Mouse (Mus musculus) right cerebral cortex, postnatal 10 days (tissue): ENCODE results near the gene Trim24.
A peak's percentile ranks its signal among the peaks of the same experiment; 100 is the strongest.
"Not testable (repeated sequence)": the region's sequence is repeated elsewhere in the genome, so short reads cannot be mapped to it uniquely, and the experiment has no call there.

Experiments used
- DNase-seq, 2 experiments: peaks; one replicate each; pipeline ENCODE4 v3.0.0; 2021; ENCODE audit warnings: low spot score in 2 of 2

Trim24 gene

DNA sequence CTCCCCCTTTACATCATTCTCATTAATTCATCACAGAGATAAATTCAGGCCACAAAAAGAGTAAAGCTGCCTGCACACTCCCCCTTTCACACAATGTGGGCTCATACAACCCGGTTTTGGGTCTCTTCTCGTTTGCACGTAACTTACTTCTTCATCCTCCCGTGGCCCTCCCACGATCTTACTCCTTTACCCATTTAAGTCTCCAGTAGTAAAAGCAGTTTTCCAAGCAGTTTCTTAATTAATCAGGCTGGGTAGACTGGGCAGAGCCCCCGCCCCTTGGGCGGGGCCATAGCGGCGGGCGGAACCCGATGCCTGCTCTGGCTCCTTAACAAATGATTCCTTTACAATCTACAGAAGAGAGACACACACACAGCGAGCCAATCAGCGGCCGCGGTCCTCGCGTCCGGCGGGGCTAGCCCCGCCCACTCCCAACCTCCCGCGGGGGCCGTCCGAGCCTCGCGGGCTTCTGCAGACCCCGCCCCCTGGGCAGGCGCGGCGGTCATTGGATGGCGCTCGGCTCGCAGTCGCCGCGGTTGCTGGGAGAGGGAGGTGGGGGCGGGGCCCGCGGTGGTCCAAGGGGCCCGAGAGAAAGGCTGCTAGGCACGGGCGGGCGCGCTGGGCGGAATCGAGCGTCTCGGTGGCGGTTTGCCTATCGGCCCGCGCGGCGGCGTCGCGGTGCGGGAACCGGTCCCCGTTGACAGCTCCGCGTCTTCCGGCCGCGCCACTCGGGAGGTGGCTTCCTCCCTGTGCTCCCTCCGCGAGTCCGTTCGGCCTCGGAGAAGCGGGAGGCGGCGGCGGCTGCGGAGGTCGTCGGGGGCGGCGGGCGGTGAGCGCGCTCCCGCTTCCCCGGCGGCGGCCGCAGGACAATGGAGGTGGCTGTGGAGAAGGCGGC, at the start of gene Trim24:
Gene Trim24, plus strand, starts transcription at position 567 of the 892 bp plus-strand sequence.
- peak; percentile 98 for DNase-seq

DNA sequence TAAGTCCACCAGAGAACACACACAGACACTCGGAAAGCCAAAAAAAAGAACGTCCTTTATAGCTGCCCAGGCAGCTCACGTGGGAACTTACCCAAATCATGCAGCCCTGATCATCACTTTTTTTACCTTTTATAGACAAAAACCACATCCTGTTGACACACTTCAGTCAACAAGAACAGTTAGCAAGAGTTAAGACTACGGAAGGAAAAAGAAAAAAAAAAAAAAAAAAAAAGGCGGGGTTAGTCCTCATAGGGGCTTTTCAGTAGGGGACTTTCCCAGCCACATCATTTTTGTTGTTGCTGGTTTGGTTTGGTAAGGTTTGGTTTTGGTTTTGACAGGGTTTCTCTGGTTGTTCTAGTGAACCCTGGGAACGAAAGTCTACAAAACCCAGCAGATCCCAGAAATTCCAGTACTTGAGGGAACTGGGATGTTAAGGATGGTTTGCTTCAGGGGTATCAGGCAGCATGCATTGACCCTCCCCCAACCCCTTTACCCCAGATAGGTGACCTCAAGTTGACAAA, 49.0 kb upstream of the Trim24 start:
- DNase-seq, result no peak

DNA sequence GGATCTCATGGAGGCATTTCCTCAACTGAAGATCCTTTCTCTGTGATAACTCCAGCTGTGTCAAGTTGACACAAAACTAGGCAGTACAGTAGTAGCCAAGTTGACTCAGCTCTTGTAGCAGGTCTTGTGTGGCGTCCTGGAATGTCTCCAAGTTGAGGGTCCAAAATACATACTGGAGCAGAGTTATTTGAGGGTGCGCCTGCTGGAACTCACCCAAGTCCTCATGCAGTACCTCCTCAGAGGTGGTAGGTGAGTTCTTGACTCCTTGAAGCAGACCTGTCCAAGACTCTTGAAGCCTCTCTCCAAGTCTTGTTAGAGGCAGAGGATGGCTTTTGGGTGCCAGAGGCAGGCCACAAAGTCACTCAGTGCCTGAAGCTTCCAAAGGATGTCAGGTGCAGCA, 48.2 kb upstream of the Trim24 start:
- no peak for DNase-seq

DNA sequence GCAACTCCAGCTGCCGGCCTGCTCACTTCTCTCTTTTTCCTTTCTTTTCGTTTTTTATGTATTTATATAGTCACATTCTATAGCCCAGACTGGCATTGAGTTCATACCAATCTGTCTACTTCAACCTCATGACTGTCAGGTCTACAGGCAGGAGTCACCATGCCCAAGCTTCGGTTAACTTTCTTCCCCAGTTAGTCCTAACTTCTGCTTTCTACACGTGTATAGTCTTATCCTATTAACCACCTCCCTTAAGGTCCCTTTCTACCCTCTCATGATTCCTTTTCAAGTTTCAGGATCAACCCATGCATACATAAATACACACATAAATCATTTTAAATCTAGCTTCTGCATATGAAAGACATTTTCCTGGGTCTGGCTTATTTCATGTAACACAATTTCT, 46.9 kb upstream of the Trim24 start:
- DNase-seq, result no peak

DNA sequence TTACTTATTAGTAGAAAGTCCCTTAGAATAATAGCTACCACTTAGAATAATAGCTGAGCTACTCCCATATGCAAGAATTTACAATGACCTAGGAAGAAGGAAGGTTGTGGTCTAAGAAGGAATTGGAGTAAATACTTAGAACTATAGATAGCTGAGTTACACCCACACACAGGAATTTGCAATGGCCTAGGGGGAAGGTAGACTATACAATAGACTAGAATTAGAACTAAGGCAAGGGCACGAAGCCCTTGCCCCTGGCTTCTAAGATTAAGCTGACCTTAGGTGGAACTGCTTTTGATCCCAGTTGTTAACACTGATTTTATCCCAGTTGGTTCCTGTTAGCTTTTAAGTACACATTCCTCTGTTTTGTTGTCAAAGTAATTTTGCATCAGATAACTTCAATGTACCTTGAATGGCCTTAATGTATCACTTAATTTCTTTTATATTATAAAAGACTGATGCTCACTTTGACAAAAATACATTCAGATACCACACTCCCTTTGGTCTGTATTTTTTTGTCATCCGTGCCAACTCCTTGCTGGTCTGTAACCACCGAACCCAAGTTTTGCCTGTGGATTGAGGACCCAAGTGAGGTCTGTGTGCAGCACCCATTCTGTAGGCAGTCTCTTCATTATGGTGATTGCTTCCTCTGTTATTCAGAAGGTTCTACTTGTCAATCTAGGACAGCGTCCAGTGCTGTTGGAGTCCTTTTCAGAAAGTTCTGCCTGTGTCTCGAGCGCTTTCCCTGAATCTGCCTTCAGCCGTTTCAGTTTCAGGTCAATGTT, 45.1 kb upstream of the Trim24 start:
- DNase-seq, result not testable (repeated sequence)

DNA sequence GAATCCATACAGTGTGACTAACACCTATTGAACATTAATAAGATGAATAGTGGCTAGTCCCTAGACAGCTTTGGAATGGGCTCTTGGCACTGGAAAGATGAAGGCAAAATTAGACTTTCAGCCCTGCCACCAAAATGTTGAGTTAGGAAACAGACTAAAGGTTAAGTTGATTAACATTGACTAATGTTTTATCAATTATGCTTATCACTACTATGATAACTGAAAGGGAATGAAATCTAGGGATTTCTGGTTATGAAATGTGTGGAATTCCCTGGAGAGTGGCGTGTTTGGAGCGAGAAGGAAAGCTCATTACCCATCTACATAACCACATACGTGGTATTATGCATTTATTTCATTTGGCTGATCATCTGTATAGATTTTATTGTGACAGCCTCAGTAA, 41.7 kb upstream of the Trim24 start:
- no peak for DNase-seq

DNA sequence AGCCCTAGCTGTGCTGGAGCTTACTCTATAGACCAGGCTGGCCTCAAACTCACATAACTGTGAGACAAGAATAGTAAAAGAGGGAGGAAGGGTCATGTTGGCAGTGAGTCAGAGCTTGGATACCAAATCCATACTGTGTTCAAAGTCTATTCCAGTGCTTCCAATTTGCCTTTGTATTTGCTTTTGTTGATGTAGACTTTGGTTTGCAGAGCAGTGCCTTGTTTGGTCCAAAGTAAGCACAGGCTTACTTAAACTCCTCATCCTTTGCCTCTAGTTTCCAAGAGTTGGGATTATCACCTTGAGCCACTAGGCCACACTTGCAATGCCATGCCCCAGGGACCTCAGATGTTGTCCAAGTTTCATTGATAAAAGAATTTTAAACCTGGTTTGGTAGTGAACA, 41.0 kb upstream of the Trim24 start:
- DNase-seq, result no peak

DNA sequence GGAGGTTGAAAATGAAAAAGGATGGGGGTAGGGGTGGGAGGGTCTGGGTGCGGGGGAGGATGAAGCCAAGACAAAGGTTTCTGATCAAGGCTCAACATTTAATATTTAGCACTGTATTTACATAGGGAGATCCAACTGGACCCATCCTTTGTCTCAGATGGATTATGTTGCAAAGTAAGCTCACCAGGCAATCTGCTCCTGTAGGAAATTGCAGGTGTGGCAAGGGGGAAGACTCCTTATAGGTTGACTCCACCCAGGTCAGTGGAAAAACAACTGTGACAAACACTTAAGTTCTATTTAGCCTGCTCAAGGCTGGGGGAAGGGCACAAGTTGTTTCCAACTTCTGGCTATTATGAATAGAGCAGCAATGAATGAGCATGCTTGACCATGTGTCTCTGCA, 36.9 kb upstream of the Trim24 start:
- no peak for DNase-seq

DNA sequence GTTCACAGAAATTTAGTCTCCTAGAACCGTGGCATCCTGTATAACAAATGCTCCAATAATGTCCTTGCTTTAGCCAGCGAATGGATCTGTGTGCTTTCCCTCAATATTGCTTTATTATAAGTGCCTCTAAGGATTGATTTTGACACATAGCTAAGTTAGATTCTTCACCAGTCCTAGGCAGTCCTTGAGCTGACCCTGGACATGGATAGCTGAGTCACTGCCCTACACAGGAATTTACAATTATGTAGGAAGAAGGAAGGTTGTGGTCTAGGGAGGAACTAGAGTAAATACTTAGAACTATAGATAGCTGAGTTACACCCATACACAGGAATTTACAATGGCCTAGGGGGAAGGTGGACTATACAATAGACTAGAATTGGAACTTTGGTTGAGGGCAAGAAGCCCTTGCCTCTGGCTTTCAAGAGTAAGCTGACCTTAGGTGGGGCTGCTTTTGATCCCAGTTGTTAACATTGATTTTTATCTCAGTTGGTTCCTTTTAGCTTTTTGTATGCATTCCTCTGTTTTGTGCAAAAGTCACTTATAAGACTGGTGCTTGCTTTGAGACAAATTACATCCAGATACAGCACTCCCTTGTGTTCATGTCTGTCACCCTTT, 33.6 kb upstream of the Trim24 start:
- not testable (repeated sequence) for DNase-seq

DNA sequence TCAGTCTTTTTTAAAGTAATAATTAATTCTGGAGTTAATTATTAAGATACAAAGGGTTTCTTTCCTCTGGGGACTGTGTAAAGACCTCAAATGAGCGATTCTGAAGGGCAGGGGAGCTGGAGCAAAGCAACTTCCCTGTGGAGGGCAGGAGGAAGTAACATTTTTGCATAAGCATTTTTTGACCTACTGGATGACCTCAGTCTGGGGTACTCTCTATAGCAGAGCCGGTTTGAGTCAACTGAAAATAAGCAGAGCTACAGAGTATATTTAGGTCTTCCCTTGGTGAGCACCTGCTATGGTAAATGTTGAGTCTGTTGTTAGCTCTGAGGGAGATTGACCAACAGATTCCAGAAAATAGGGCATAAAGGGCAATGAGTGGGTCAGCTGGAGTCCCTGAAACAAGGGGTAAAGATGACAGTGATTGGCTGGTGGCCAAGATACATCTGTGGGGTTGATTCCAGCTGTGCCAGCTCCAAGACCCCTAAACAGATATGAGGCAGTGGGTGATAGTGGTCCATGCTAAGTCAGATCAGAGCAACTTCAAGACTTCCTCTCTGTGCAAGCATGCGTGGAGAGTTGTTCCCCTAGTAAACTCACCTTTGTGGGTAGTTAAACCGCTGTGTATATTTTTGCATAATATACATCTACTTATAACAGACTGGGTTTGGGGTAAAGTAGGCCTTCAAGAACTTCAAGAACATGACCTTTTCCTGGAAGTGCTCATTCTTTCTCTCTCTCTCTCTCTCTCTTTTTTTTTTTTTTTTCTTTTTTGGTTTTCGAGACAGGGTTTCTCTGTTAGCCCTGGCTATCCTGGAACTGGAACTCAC, 27.6 kb upstream of the Trim24 start:
- no peak for DNase-seq

DNA sequence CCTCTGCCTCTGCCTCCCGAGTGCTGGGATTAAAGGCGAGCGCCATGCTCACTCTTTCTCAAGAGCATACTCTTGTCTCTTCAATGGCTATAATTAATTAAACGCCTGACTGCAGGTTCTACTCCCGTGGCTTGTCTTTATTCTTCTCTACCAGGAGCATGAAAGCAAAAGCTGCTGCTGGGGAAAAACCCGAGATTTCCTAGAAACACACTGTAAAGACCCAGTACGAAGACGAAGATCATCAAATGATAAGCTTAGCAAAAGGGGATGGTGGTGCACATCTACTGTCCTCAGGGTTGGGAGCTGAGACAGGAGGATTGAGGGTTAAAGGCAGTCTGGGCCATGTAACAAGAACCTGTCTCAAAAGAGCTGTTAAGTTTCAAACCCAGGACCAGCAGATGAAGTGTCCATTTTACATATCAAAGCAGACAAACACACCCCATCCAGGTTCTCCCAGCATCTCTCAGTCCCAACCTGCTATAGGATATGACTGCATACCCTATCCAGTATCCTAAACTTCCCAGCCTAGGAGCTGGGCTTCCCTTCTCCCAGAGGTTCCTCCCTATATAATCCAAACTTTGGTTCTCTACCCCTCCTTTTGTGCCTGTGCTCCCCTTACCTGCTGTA, 26.9 kb upstream of the Trim24 start:
- DNase-seq, result no peak

DNA sequence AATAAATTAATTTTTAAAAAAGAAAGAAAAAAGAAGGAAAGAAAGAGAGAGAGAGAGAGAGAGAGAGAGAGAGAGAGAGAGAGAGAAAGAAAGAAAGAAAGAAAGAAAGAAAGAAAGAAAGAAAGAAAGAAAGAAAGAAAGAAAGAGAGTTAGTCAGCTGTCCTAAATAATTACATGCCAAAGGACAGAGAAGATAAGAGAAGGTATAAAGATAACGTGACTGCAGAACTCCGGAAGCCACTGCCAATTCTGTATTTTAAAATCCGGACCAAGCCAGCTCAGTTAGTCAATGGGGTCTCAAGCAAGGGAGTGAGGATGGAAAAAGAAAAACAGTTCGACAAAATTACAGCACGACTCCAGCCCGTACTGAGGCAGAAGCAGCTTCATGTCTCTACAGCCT, 25.7 kb upstream of the Trim24 start:
- DNase-seq, result not testable (repeated sequence)

DNA sequence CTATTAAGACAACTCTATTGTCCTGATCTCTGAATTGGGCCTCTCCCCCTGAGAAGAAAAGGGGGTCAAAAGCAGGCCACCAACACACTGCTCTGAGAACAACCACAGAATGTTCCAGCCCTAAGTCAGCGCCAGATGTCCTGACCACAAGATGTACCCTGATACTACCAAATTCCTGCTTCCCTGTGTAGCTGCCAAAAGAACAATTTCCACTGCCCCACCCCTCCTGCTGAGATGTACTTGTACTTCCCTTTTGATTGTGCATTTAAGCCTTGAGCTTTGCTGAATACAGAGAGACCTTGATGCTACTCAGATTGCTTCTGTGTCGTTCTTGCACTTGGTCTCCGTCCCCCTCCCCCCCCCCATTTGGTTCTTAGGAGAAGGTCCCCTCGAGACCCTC, 23.1 kb upstream of the Trim24 start:
- DNase-seq, result not testable (repeated sequence)

DNA sequence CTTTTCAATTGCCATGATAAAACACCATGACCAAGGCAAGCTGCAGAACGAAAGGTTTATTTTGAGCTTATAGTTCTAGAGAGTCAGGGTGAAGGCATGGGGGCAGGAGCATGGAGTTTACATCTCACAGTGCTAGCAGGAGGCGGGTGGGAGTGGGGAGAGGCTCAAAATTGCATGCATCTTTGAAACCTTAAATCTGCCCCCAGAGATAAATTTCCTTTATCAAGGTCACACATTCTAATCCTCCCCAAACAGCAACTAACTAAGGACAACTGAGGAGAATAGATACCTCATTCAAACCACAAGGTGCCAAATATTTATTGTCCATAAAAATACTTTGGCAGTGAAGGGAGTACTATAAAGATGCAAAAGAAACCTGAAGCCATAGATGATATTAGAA, 19.3 kb upstream of the Trim24 start:
- no peak for DNase-seq

DNA sequence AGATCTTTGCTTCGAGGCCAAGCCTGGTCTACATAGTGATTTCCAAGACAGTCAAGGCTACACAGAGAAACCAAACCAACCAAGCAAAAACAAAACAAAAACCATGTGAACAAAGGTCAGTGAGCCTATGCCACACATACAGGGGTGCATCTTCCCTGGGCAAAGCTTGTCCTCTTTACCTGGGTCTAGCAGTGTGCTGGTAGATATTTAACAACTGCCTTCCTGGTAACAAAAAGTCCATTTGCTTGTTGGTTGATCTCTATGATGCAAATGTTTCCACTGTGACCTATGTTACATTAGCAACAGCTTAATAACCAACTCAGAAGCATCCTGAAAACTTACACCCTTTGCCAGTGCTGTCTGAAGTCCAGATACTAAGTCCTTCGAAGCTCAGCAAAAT, 17.3 kb upstream of the Trim24 start:
- DNase-seq, result no peak

DNA sequence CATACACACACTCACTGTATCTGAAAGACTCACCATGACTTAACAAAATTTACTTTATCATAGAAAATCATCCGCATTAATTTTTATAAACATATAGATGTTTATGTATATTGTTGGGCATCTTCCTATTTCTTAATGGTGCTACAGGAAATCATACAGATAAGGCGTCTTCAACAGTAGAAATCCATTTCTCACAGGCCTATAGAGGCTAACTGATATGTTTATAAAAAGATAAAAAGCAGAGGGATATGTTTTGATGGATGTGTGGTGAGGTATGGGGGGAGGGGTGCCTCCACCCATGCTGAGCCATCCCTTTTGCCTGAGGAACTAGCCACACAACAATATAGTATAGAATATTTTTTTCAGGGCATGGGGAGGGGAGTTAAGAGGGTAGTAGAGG, 15.2 kb upstream of the Trim24 start:
- DNase-seq, result no peak

DNA sequence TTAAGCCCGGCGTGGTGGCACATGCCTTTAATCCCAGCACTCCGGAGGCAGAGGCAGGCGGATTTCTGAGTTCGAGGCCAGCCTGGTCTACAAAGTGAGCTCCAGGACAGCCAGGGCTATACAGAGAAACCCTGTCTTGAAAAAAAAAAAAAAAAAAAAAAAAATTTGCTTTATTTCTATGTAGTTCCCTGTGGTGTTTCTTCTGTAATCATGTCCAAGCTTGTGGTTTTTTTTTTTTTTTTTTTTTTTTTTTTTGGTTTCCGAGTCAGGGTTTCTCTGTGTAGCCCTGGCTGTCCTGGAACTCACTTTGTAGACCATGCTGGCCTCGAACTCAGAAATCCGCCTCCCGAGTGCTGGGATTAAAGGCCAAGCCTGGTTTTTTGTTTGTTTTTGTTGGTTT, 14.3 kb upstream of the Trim24 start:
- not testable (repeated sequence) for DNase-seq

DNA sequence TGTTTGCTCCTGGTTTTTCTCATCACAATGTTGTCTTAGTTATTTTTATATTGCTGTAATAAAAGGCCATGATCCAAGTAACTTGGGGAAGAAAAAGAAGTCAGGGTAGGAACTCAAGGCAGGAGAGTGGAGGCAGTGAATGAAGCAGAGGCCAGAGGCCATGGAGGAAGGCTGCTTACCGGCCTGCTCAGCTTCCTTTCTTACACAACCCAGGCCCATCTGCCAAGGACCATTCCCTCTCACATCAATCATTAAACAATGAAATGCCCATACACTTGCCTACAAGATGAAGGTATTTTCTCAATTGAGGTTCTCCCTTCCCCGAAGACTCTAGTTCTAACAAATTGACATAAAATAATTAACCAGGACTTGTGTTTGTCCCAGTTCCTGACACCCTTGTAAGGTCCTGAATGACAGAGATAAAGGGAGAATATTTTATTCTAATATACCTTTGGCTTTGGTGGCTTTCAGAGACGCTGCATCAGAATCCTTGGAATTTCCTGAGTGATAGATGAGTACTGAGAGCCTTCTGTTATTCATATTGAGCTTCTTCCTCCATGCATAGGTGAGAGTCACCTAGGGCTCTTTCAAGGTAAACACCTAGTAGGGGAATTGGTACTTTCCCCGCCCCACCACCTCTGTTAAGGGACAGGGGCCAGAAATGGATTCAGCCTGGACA, 13.3 kb upstream of the Trim24 start:
- DNase-seq, result no peak

DNA sequence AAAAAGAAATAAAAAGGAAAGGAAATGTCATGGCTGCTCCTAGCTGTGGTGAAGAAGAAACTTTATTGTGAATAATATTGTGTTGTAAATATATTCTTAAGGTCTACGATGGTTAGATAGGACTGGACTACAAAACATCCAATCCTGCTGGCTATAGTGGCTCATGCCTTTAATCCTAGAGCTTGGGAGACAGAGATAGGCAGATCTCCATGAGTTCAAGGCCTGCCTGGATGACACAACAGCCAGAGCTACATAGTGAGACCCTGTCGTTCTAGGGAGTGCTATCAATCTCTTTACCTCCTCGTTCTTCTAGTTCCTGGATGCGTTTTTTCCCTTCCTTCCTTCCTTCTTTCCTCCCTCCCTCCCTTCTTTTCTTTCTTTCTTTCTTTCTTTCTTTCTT, 12.5 kb upstream of the Trim24 start:
- no peak for DNase-seq

DNA sequence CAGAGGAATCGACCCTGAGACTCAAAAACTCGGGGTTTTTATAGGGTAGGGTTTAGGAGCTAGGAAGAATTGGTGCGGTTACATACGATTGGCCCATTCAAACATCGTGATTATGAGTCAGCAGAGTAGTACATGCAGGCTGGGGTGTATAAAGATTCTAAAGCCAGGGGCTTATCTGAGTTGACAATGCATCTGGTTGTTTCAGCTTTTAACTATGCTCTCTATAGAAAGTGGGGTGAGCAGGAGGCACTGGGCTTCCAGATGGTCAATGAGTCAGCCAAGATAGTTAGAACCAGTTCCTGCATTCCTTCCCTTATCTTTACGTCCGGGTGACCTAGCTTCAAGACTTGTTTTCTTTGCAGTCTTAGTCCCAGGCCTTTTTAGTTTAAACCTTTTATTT, 7.7 kb upstream of the Trim24 start:
- no peak for DNase-seq
